Mouse (Mus musculus) limb, embryonic 12.5 days (tissue): Measurements from ENCODE around the gene Ache. TPM values are rescaled to one million over a fixed set of nuclear protein-coding genes. Genes with fewer than 3 reads are reported as not detected.
A peak's percentile ranks its signal among the peaks of the same experiment; 100 is the strongest.

Experiments
- ATAC-seq: fragments of 200-750 bp; cut with Nextera tagmentation; 2 replicates; pipeline ENCODE4 v1.8.0; 2017; ENCODE audit warnings: low read depth, moderate TSS enrichment; ENCODE audit not compliant: insufficient number of reproducible peaks, insufficient read depth, low FRiP score, low TSS enrichment
- H3K27ac ChIP-seq: fragments of 300-500 bp; sonication (generic); 2 replicates; pipeline ENCODE4 v1.5.1; 2016; ENCODE audit warnings: mild to moderate bottlenecking, moderate library complexity
- H3K27me3 ChIP-seq: fragments of 300-500 bp; sonication (generic); 2 replicates; pipeline ENCODE4 v1.6.1; 2016; ENCODE audit warnings: mild to moderate bottlenecking, moderate library complexity
- H3K36me3 ChIP-seq: fragments of 300-500 bp; sonication (generic); 2 replicates; pipeline ENCODE4 v1.6.1; 2016; ENCODE audit warnings: mild to moderate bottlenecking, moderate library complexity
- H3K4me1 ChIP-seq: fragments of 300-500 bp; sonication (generic); replicated peaks from 2 replicates; pipeline ENCODE4 v1.6.1; 2016
- H3K4me2 ChIP-seq: fragments of 300-500 bp; sonication (generic); 2 replicates; pipeline ENCODE4 v1.6.1; 2016; ENCODE audit warnings: mild to moderate bottlenecking, moderate library complexity
- H3K4me3 ChIP-seq: fragments of 300-500 bp; sonication (generic); replicated peaks from 2 replicates; pipeline ENCODE4 v1.5.1; 2016; ENCODE audit warnings: mild to moderate bottlenecking
- H3K9ac ChIP-seq: fragments of 300-500 bp; sonication (generic); replicated peaks from 2 replicates; pipeline ENCODE4 v1.6.1; 2016; ENCODE audit warnings: mild to moderate bottlenecking, moderate library complexity
- H3K9me3 ChIP-seq: fragments of 300-500 bp; sonication (generic); 2 replicates; pipeline ENCODE4 v1.6.1; 2016; ENCODE audit warnings: mild to moderate bottlenecking, moderate library complexity
- WGBS: fragments of 180-500 bp; shearing (Covaris S2); methylation state at CpG from one replicate; pipeline ENCODE4 v1.1.7; 2016; 5-methylcytosine and 5-hydroxymethylcytosine counted together
- polyA plus RNA-seq: library from polyadenylated mRNA; unstranded; fragments of >200 nt; fragmentation: Nextera tagmentation; extraction: Ambion mirVana; gene quantifications from 2 replicates; pipeline ENCODE4 v1.2.1, GENCODE M21; 2016

The Ache gene
- polyA plus RNA-seq, 1 experiment from 2014 or later: 8.3 TPM

DNA sequence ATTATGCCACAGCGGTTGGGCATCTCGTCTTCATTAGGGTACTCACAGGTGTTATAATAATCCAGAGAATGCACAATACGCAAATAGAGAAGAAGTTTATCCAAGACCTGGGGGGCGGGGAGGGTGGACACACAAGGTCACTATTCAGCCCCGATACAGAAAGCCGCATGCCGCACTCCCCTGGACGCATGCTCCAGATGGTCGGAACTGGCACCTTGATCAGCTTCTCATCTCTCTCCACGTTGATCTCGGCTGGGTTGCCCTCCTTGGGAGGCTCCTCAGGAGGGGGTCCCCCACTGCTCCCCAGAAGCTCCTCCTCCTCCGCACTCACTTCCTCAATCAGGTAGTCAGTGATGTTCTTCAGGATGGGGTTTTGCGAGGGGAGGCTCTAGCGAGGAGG is 9.8 kb downstream of the Ache start:
- 90% methylated on average over 14 of the region's 14 CpGs for WGBS
- no peak overlapping the region for H3K27ac ChIP-seq
- peaks cover 72% of the 10 kb centered on the region for H3K36me3 ChIP-seq
- no peak for ATAC-seq
- peaks cover 22% of the 10 kb centered on the region for H3K4me1 ChIP-seq
- H3K9me3 ChIP-seq: no peaks in the 10 kb centered on the region
- H3K4me2 ChIP-seq: no peak overlapping the region
- peaks cover 14% of the 10 kb centered on the region for H3K27me3 ChIP-seq
- H3K4me3 ChIP-seq: no peak overlapping the region
- H3K9ac ChIP-seq: no peak overlapping the region

DNA sequence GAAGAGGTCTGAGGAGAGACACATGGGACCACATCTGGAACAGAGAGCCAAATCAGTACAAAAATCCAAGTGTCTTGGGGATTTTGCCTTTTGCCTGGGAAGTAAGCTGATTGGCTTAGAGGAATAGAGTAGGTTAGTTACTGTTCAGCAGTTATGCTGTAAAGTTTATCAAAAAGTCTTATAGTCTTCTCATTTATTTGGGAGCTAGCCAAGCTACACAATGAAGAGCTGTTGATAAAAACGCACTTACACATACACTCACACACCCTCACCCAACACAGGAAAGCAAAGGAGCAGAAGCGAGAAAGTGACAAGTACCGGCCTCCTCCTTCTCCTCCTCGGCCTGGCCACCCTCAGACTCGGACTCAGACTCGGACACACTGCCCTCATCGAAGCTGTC is 11.9 kb downstream of the Ache start:
- 86% methylated on average over 7 of the region's 7 CpGs for WGBS
- peaks cover 93% of the 10 kb centered on the region for H3K36me3 ChIP-seq

DNA sequence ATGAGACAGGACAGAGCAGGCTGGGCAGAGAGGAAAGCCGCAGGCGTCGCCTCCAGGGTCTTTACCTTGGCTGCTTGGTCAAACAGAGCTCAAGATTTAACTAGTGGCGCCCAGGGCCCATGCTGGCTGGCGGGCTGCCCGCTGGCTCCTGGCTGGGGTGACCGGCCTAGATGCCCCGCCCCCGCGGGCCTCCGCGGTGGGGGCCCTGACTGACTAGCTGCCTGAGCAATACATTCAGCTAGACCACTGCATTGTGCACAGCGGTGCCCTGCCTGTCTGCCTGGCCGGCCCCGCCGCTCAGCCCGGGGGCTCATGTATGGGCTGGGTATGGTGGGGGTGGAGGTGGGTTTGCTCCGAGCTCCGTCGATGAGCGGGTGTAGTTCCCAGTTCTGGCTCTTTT is 13.9 kb downstream of the Ache start:
- Histone ChIP-seq H3K4me2 (no peak overlapping the region), H3K4me3 (no peak overlapping the region), H3K4me1 (peaks cover 25% of the 10 kb centered on the region), H3K9ac (no peak overlapping the region), H3K27me3 (no peaks in the 10 kb centered on the region), H3K9me3 (no peaks in the 10 kb centered on the region), H3K36me3 (peaks cover 97% of the 10 kb centered on the region), H3K27ac (no peak overlapping the region)
- WGBS: 87% methylated on average over 21 of the region's 21 CpGs
- ATAC-seq: no peak

More for the DNA sequence above, 11.9 kb downstream of the Ache start:
- no peaks in the 10 kb centered on the region for H3K9me3 ChIP-seq
- peaks cover 17% of the 10 kb centered on the region for H3K4me1 ChIP-seq
- no peak overlapping the region for H3K9ac ChIP-seq
- no peak overlapping the region for H3K4me3 ChIP-seq
- no peak for ATAC-seq
- H3K27me3 ChIP-seq: no peaks in the 10 kb centered on the region
- H3K27ac ChIP-seq: no peak overlapping the region
- H3K4me2 ChIP-seq: no peak overlapping the region

DNA sequence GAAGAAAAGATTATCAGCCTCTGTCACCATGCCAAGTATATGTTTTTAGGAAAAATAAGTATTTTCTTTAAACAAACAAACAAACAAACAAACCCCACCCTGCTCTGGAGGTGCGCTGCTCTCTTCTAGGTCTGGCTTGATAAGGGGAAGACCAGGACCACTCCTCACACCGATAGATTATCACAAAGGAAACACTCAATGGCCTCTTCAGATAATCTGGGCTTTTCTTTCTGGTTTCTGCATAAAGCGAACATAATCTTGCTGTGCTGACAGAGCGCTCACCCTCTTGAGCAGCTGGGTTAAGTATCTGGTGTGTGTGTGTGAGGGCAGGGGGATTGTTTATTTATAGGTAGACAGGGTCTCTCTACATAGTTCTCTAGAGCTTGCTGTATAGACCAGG is 16.3 kb downstream of the Ache start:
- 88% methylated on average over 4 of the region's 4 CpGs for WGBS
- Histone ChIP-seq H3K4me2 (no peak overlapping the region), H3K36me3 (peaks cover 78% of the 10 kb centered on the region), H3K9ac (no peak overlapping the region), H3K27me3 (no peaks in the 10 kb centered on the region), H3K4me1 (peaks cover 34% of the 10 kb centered on the region), H3K4me3 (no peak overlapping the region), H3K9me3 (0 out of 2 replicates have a peak, but pooled peaks cover 2% of the 10 kb centered on the region), H3K27ac (no peak overlapping the region)
- no peak for ATAC-seq

DNA sequence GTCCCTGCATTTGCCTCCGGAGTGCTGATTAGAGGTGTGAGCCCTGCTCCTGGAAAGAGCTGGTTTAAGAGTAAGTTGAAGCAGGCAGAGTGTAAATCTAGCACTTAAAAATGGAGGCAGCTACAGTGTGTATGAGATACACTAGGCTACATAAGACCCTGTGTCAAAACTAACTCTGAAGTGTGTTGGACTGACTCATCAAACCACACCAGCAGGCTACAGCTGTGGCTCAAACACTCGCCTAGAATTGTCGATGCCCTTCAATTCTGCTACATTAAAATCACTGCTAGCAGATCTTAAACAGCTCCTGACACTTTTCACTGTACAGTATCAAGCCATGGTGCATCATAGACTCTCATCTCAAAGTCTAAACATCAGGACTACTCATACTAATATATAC is 16.8 kb downstream of the Ache start:
- H3K4me2 ChIP-seq: peak overlapping the region; percentile 67; the same call in 1 of the 2 replicates
- 0 out of 2 replicates have a peak, but pooled peaks cover 7% of the 10 kb centered on the region for H3K9me3 ChIP-seq
- no peak for ATAC-seq
- peak overlapping the region; percentile 25; the same call in 1 of the 2 replicates for H3K27ac ChIP-seq
- H3K4me1 ChIP-seq: peaks cover 34% of the 10 kb centered on the region
- H3K27me3 ChIP-seq: no peaks in the 10 kb centered on the region
- WGBS: 87% methylated on average over 3 of the region's 3 CpGs
- H3K4me3 ChIP-seq: peak overlapping the region; percentile 95; the same call in 1 of the 2 replicates
- H3K9ac ChIP-seq: 0 out of 2 replicates have a peak overlapping the region, but pooled peaks have one; percentile 31
- H3K36me3 ChIP-seq: peaks cover 78% of the 10 kb centered on the region

DNA sequence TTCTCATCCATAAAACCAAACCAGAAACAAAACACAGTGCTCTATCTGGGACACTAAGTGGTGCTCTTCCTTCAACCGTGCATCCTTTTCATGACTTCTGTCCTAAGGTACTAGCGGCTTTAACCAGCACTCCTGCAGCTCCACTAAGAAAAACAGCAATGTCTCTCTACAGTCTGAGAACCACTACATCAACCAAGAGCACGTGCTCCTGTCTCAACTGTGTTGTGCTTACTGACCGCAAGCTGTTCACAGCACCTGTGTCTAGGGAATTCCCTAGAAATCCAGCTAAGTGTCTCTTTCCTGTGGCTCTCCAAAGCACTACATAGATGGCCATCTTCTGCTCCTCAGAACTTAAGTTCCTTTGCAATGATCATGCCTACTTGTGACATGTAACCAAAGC is 17.5 kb downstream of the Ache start:
- 53% methylated on average over 4 of the region's 4 CpGs for WGBS
- peak overlapping the region; percentile 25; the same call in 1 of the 2 replicates for H3K27ac ChIP-seq
- H3K4me3 ChIP-seq: peak overlapping the region; percentile 95
- peaks cover 78% of the 10 kb centered on the region for H3K36me3 ChIP-seq
- H3K9ac ChIP-seq: peak overlapping the region; percentile 42
- H3K4me1 ChIP-seq: peaks cover 34% of the 10 kb centered on the region
- H3K9me3 ChIP-seq: 0 out of 2 replicates have a peak, but pooled peaks cover 7% of the 10 kb centered on the region
- H3K27me3 ChIP-seq: no peaks in the 10 kb centered on the region
- no peak for ATAC-seq
- H3K4me2 ChIP-seq: peak overlapping the region; percentile 67

DNA sequence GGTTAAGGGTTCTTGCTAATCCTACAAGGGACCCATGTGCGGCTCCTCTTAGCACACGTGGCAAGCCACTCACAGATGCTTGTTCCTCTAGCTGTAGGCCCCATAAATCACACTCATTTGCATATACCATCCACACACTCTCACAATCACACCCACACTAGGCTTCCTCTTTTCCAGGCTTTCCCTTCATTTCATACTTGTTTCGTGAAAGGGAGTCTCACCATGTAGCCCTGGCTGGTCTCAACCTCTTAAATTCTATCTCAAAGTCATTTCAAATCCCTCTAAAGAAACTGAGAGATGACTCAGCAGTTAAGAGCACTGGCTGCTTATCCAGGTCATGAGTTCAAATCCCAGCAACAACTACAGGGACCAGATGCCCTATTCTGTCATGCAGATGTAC is 18.5 kb downstream of the Ache start:
- 45% methylated on average over 3 of the region's 3 CpGs for WGBS
- ATAC-seq: no peak
- H3K27ac ChIP-seq: no peak overlapping the region
- peak overlapping the region; percentile 95 for H3K4me3 ChIP-seq
- H3K4me1 ChIP-seq: peaks cover 34% of the 10 kb centered on the region
- H3K9me3 ChIP-seq: 0 out of 2 replicates have a peak, but pooled peaks cover 7% of the 10 kb centered on the region
- 0 out of 2 replicates have a peak overlapping the region, but pooled peaks have one; percentile 1 for H3K9ac ChIP-seq
- no peaks in the 10 kb centered on the region for H3K27me3 ChIP-seq
- peak overlapping the region; percentile 67 for H3K4me2 ChIP-seq
- H3K36me3 ChIP-seq: peaks cover 78% of the 10 kb centered on the region

DNA sequence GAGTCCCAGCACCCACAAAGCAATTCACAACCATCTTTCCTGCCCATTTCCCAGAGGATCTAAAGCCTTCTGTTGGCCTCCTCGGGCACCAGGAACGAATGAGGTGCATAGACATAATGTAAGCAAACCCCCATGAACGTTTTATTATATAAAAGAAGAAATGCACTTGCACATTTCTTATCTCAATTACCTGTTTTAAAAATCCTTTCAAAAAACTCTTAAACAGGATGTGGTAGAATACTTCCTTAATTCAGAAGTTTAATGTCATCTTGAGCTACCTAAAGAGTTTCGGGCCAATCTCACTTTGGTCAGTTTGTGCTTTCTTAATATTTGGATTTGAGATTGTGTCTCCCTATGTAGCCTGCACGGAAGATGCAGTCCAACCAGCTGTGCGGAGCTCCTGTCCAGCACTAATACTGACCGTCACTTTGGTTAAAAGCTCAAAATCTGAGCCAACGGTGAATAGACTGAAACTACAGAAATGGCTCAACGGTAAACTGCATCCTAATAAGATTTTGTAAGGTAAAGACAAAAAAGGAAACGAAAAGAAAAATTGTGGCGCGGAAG is 19.2 kb downstream of the Ache start:
- 0 out of 2 replicates have a peak, but pooled peaks cover 7% of the 10 kb centered on the region for H3K9me3 ChIP-seq
- H3K4me2 ChIP-seq: peak overlapping the region; percentile 67
- no peak for ATAC-seq
- H3K36me3 ChIP-seq: peaks cover 78% of the 10 kb centered on the region
- H3K27ac ChIP-seq: peak overlapping the region; percentile 93
- peaks cover 36% of the 10 kb centered on the region for H3K4me1 ChIP-seq
- WGBS: 18% methylated on average over 12 of the region's 12 CpGs
- peak overlapping the region; percentile 95 for H3K4me3 ChIP-seq
- peak overlapping the region; percentile 97 for H3K9ac ChIP-seq
- H3K27me3 ChIP-seq: no peaks in the 10 kb centered on the region

DNA sequence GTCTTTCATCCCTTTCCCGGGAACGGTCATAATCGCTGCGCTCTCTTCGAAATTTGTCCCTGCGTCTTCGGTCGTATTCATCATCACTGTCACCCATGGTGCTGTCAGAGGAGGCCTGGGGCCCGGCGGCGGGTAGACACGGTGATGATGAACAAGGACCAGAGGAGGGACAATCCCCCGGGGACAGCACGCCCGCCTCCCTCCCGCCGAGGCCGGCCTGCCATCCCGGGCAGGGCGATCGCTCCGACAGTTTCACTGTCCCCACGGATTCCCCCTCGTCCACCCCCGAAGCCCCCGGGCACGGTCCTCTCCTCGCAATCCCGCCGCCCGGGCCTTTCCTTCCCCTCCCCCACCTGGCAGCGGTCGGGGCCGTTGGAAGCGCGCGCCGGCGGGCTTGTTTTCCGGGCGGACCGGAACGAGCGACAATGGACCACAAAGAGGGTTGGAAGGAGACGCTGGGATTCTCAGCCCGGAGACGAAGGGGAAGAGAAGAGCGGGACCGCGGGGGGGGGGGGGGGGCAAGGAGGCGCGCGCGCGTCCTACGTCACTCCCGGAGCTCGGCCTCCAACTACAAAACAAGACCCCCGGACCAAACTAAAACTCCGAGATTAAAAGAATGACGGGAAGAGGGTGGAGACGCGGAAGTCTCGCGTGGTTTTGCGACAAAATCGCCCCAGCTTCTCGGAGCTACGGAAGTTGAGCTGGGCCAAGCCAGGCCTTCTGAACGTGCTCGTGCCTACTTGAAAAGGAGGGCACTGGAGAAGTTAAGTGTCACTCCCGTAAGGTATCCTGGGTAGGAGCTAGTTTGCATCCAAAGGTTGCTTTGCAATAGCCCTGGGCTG is 20.0 kb downstream of the Ache start, which contains the start of gene Srrt:
Gene Srrt, minus strand, starts transcription at position 604 of the 842 bp plus-strand sequence.
- WGBS: under 1% methylated on average over 59 of the region's 72 CpGs
- peak; percentile 69 for ATAC-seq
- Histone ChIP-seq H3K4me2 (peak within 1 kb of the TSS; percentile 67), H3K9ac (peak within 1 kb of the TSS; percentile 97), H3K4me3 (peak within 1 kb of the TSS; percentile 95), H3K36me3 (peaks cover 77% of the 10 kb centered on the region), H3K9me3 (0 out of 2 replicates have a peak, but pooled peaks cover 7% of the 10 kb centered on the region), H3K4me1 (peaks cover 43% of the 10 kb centered on the region), H3K27me3 (no peaks in the 10 kb centered on the region), H3K27ac (peak within 1 kb of the TSS; percentile 93)

DNA sequence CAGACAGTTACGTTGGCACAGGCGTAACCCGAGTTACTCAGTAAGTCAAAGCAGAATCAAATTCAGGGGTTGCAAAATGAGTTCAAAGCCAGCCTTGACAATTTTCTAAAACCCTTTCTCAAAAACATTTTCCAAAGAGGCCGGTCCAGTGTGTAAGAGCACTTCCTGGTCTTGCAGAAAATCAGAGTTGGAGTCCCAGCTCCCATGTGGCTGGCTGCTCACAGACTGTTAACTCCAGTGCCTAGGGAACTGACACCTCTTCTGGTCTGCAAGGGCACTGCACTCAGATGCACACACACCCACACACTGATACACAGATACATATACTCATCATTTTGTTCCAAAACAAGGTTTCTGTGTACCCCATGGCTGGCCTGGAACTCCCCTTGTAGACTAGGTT is 21.0 kb downstream of the Ache start:
- Histone ChIP-seq H3K4me3 (peak overlapping the region; percentile 95), H3K27me3 (no peaks in the 10 kb centered on the region), H3K9ac (peak overlapping the region; percentile 97; the same call in 1 of the 2 replicates), H3K4me1 (peaks cover 54% of the 10 kb centered on the region), H3K27ac (peak overlapping the region; percentile 93), H3K9me3 (0 out of 2 replicates have a peak, but pooled peaks cover 7% of the 10 kb centered on the region), H3K4me2 (peak overlapping the region; percentile 67), H3K36me3 (peaks cover 70% of the 10 kb centered on the region)
- WGBS: 92% methylated on average over 4 of the region's 4 CpGs
- no peak for ATAC-seq
